Mouse (Mus musculus) stomach, embryonic 16.5 days (tissue): ENCODE measurements around the gene Hoxa3. TPM values are rescaled to one million over a fixed set of nuclear protein-coding genes. Genes with fewer than 3 reads are reported as not detected.
A peak's percentile ranks its signal among the peaks of the same experiment; 100 is the strongest.

ENCODE experiments used
- ATAC-seq: fragments of 200-750 bp; cut with Nextera tagmentation; 2 replicates; pipeline ENCODE4 v1.8.0; 2017; ENCODE audit warnings: moderate number of reproducible peaks, moderate TSS enrichment; ENCODE audit not compliant: insufficient read depth, low FRiP score
- H3K27ac ChIP-seq: fragments of 300-500 bp; sonication (generic); 2 replicates; pipeline ENCODE4 v1.5.1; 2014; ENCODE audit warnings: low read length
- H3K27me3 ChIP-seq: fragments of 300-500 bp; sonication (generic); 2 replicates; pipeline ENCODE4 v1.6.1; 2014; ENCODE audit warnings: low read length, control low read depth, mixed read lengths; ENCODE audit not compliant: control insufficient read depth, insufficient read depth
- H3K36me3 ChIP-seq: fragments of 300-500 bp; sonication (generic); 2 replicates; pipeline ENCODE4 v1.6.1; 2014; ENCODE audit warnings: low read length; ENCODE audit not compliant: control insufficient read depth, insufficient read depth
- H3K4me1 ChIP-seq: fragments of 300-500 bp; sonication (generic); 2 replicates; pipeline ENCODE4 v1.6.1; 2014; ENCODE audit warnings: low read length, control low read depth, mixed read lengths; ENCODE audit not compliant: control insufficient read depth, insufficient read depth
- H3K4me2 ChIP-seq: fragments of 300-500 bp; sonication (generic); 2 replicates; pipeline ENCODE4 v1.6.1; 2014; ENCODE audit warnings: low read depth, low read length, mixed read lengths
- H3K4me3 ChIP-seq: fragments of 300-500 bp; sonication (generic); replicated peaks from 2 replicates; pipeline ENCODE4 v1.5.1; 2014; ENCODE audit warnings: mild to moderate bottlenecking, low read length
- H3K9ac ChIP-seq: fragments of 300-500 bp; sonication (generic); 2 replicates; pipeline ENCODE4 v1.6.1; 2014; ENCODE audit warnings: low read length
- H3K9me3 ChIP-seq: fragments of 300-500 bp; sonication (generic); replicated peaks from 2 replicates; pipeline ENCODE4 v1.6.1; 2016; ENCODE audit warnings: low read length, control low read depth; ENCODE audit not compliant: control insufficient read depth
- WGBS: fragments of 180-500 bp; shearing (Covaris S2); extraction: QIAGEN DNeasy Blood & Tissue Kit; methylation state at CpG from one replicate; pipeline ENCODE4 v1.1.7; 2014; 5-methylcytosine and 5-hydroxymethylcytosine counted together
- polyA plus RNA-seq: library from polyadenylated mRNA; unstranded; fragments of >200 nt; fragmentation: Nextera tagmentation; extraction: Ambion mirVana; gene quantifications from 2 replicates; pipeline ENCODE4 v1.2.1, GENCODE M21; 2015

The Hoxa3 gene
- polyA plus RNA-seq, 1 experiment from 2014 or later: 6.0 TPM

GRCm38 (mm10) chr6:52235267-52235666 lies 22.1 kb upstream of the Hoxa3 start:
- H3K4me3 ChIP-seq: no peak overlapping the region
- no peak overlapping the region for H3K4me2 ChIP-seq
- no peak overlapping the region for H3K27ac ChIP-seq
- ATAC-seq: no peak
- H3K9me3 ChIP-seq: no peaks in the 10 kb centered on the region
- no peak overlapping the region for H3K9ac ChIP-seq
- peaks cover 87% of the 10 kb centered on the region for H3K27me3 ChIP-seq
- WGBS: 31% methylated on average over 9 of the region's 9 CpGs
- no peaks in the 10 kb centered on the region for H3K36me3 ChIP-seq
- peaks cover 8% of the 10 kb centered on the region; the same call in 1 of the 2 replicates for H3K4me1 ChIP-seq

GRCm38 (mm10) chr6:52234428-52235140 lies 21.4 kb upstream of the Hoxa3 start:
- Histone ChIP-seq H3K27ac (no peak overlapping the region), H3K4me1 (peaks cover 4% of the 10 kb centered on the region; the same call in 1 of the 2 replicates), H3K36me3 (no peaks in the 10 kb centered on the region), H3K9ac (no peak overlapping the region), H3K27me3 (peaks cover 87% of the 10 kb centered on the region), H3K9me3 (no peaks in the 10 kb centered on the region), H3K4me2 (0 out of 2 replicates have a peak overlapping the region, but pooled peaks have one; percentile 4), H3K4me3 (peak overlapping the region; percentile 20; the same call in 1 of the 2 replicates)
- ATAC-seq: no peak
- WGBS: 2% methylated on average over 68 of the region's 68 CpGs

GRCm38 (mm10) chr6:52233546-52234427 lies 20.7 kb upstream of the Hoxa3 start:
- no peaks in the 10 kb centered on the region for H3K36me3 ChIP-seq
- H3K4me2 ChIP-seq: 0 out of 2 replicates have a peak overlapping the region, but pooled peaks have one; percentile 4
- H3K27ac ChIP-seq: no peak overlapping the region
- H3K27me3 ChIP-seq: peaks cover 88% of the 10 kb centered on the region
- 1% methylated on average over 66 of the region's 70 CpGs for WGBS
- peak; percentile 48 for ATAC-seq
- no peaks in the 10 kb centered on the region for H3K9me3 ChIP-seq
- peaks cover 4% of the 10 kb centered on the region; the same call in 1 of the 2 replicates for H3K4me1 ChIP-seq
- no peak overlapping the region for H3K9ac ChIP-seq
- H3K4me3 ChIP-seq: peak overlapping the region; percentile 20

GRCm38 (mm10) chr6:52232984-52233545 lies 19.9 kb upstream of the Hoxa3 start:
- Histone ChIP-seq H3K27ac (no peak overlapping the region), H3K9ac (no peak overlapping the region), H3K27me3 (peaks cover 90% of the 10 kb centered on the region), H3K4me2 (no peak overlapping the region), H3K4me1 (peaks cover 4% of the 10 kb centered on the region; the same call in 1 of the 2 replicates), H3K36me3 (no peaks in the 10 kb centered on the region), H3K9me3 (no peaks in the 10 kb centered on the region), H3K4me3 (no peak overlapping the region)
- 4% methylated on average over 23 of the region's 23 CpGs for WGBS
- no peak for ATAC-seq

GRCm38 (mm10) chr6:52232568-52232965 lies 19.4 kb upstream of the Hoxa3 start:
- ATAC-seq: no peak
- peaks cover 90% of the 10 kb centered on the region for H3K27me3 ChIP-seq
- under 1% methylated on average over 18 of the region's 18 CpGs for WGBS
- H3K4me2 ChIP-seq: no peak overlapping the region
- H3K4me3 ChIP-seq: no peak overlapping the region
- H3K4me1 ChIP-seq: peaks cover 4% of the 10 kb centered on the region; the same call in 1 of the 2 replicates
- no peak overlapping the region for H3K27ac ChIP-seq
- H3K36me3 ChIP-seq: no peaks in the 10 kb centered on the region
- no peaks in the 10 kb centered on the region for H3K9me3 ChIP-seq
- no peak overlapping the region for H3K9ac ChIP-seq

GRCm38 (mm10) chr6:52231885-52232567 lies 18.9 kb upstream of the Hoxa3 start:
- Histone ChIP-seq H3K27ac (no peak overlapping the region), H3K4me1 (peaks cover 4% of the 10 kb centered on the region; the same call in 1 of the 2 replicates), H3K27me3 (peaks cover 89% of the 10 kb centered on the region), H3K9me3 (no peaks in the 10 kb centered on the region), H3K4me3 (no peak overlapping the region), H3K4me2 (no peak overlapping the region), H3K9ac (no peak overlapping the region), H3K36me3 (no peaks in the 10 kb centered on the region)
- no peak for ATAC-seq
- WGBS: 3% methylated on average over 18 of the region's 18 CpGs

- H3K9ac ChIP-seq: no peak within 1 kb of the TSS
- H3K4me1 ChIP-seq: peaks cover 4% of the 10 kb centered on the region; the same call in 1 of the 2 replicates
- ATAC-seq: no peak
- no peak within 1 kb of the TSS for H3K4me3 ChIP-seq
- peaks cover 87% of the 10 kb centered on the region for H3K27me3 ChIP-seq
- H3K36me3 ChIP-seq: no peaks in the 10 kb centered on the region
- 1% methylated on average over 32 of the region's 36 CpGs for WGBS
- no peaks in the 10 kb centered on the region for H3K9me3 ChIP-seq
- no peak within 1 kb of the TSS for H3K27ac ChIP-seq
- H3K4me2 ChIP-seq: no peak within 1 kb of the TSS
These were observed 17.5 kb upstream of the Hoxa3 start, which contains the start of gene Hoxa9 for GRCm38 (mm10) chr6:52230516-52231165. Gene Hoxa9 (minus strand): TSS chr6:52231089.
